Mouse (Mus musculus): ENCODE results near the gene Cnnm1.

DNA sequence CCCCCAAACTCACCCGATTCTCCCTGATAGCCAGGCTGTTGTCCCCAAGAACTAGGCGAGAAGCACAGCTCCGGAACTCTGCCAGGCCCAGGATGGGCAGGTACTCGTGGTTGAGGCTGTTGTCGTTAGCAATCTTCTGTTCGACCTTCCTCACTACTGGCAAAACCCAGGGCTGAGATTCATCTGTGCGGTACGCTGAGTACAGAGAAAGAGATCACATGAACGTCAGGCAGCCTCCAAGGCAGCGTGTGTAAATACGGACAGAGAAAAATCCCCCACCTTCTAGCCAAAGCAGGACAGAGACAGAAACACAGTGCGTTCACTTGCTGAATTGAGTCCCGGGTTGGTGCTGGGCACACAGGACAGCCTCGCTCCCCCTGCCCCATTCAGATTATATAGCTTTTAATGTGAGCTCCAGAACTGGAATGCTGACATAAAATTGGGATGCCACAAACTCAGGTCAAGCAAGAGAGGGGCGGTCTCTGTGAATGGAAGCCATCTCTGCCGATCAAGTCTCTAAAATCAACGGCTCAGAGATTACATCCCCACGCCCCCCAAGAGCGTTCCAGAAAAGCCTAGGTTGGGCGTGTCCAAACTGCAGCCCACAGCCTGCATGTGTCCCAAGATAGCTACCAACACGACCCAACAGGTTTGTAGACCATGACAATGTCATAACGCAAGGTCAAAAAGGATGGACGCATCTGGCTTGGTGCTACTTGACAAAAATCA is 75.6 kb downstream of the Cnnm1 start:
- TF ChIP-seq RCOR1 (IDR thresholded peaks at IDR 0.05; ENCODE audit: low read depth, low read length), result no peak
- TF ChIP-seq TAL1 (IDR thresholded peaks at IDR 0.05; ENCODE audit: low read length), result no peak
- TF ChIP-seq SIN3A (IDR thresholded peaks at IDR 0.05; ENCODE audit: low read length), result no peak
- TF ChIP-seq POLR2A (IDR thresholded peaks at IDR 0.05; ENCODE audit: control insufficient read depth in 1 of 2, insufficient read depth in 1 of 2, low read depth in 1 of 2, low read length in 2 of 2, poor library complexity in 1 of 2), result no peak
- no peak for TF ChIP-seq NELFE (IDR thresholded peaks at IDR 0.05; ENCODE audit: low read depth, low read length)
- TF ChIP-seq MAFK (IDR thresholded peaks at IDR 0.05; ENCODE audit: borderline replicate concordance, low read depth, low read length), result no peak
- TF ChIP-seq EP300 (IDR thresholded peaks at IDR 0.05; ENCODE audit: low read depth in 1 of 2, low read length in 2 of 2), result no peak
- TF ChIP-seq CTCF (IDR thresholded peaks at IDR 0.05 in 2 of 3, conservative IDR thresholded peaks at IDR 0.05 in 1 of 3; ENCODE audit: control insufficient read depth in 1 of 3, insufficient read depth in 1 of 3, low read depth in 2 of 3, low read length in 3 of 3, poor library complexity in 1 of 3, severe bottlenecking in 1 of 3), result no peak
- no peak for TF ChIP-seq USF1 (IDR thresholded peaks at IDR 0.05; ENCODE audit: low read depth, low read length)
- no peak for TF ChIP-seq GATA1 (IDR thresholded peaks at IDR 0.05; ENCODE audit: low read depth, low read length)
- no peak for TF ChIP-seq NRF1 (IDR thresholded peaks at IDR 0.05; ENCODE audit: insufficient read depth, low read depth, low read length, poor library complexity, severe bottlenecking)
- TF ChIP-seq POLR2AphosphoS2 (IDR thresholded peaks at IDR 0.05; ENCODE audit: low read length), result no peak
- TF ChIP-seq ZC3H11A (IDR thresholded peaks at IDR 0.05; ENCODE audit: low read depth, low read length), result no peak
